Mouse (Mus musculus) liver, embryonic 12.5 days (tissue): ENCODE measurements at regions not wholly inside any gene's neighbourhood (a gene's known extent, or its start where the extent isn't known, plus 50 kb on each side); places are given as distances from the start of the nearest gene placed in this dataset.

Experiments used
- ATAC-seq: fragments of 200-750 bp; cut with Nextera tagmentation; 2 replicates; pipeline ENCODE4 v1.8.0; 2017; ENCODE audit warnings: moderate number of reproducible peaks, mild to moderate bottlenecking, moderate library complexity
- H3K27ac ChIP-seq: fragments of 300-500 bp; sonication (generic); 2 replicates; pipeline ENCODE4 v1.5.1; 2016; ENCODE audit warnings: mild to moderate bottlenecking
- H3K27me3 ChIP-seq: fragments of 300-500 bp; sonication (generic); replicated peaks from 2 replicates; pipeline ENCODE4 v1.6.1; 2016; ENCODE audit warnings: mild to moderate bottlenecking, moderate library complexity
- H3K36me3 ChIP-seq: fragments of 300-500 bp; sonication (generic); 2 replicates; pipeline ENCODE4 v1.6.1; 2016; ENCODE audit warnings: mild to moderate bottlenecking, moderate library complexity
- H3K4me1 ChIP-seq: fragments of 300-500 bp; sonication (generic); 2 replicates; pipeline ENCODE4 v1.6.1; 2016
- H3K4me2 ChIP-seq: fragments of 300-500 bp; sonication (generic); 2 replicates; pipeline ENCODE4 v1.6.1; 2016; ENCODE audit warnings: mild to moderate bottlenecking, moderate library complexity
- H3K4me3 ChIP-seq: fragments of 300-500 bp; sonication (generic); 2 replicates; pipeline ENCODE4 v1.5.1; 2016; ENCODE audit warnings: mild to moderate bottlenecking, moderate library complexity
- H3K9ac ChIP-seq: fragments of 300-500 bp; sonication (generic); 2 replicates; pipeline ENCODE4 v1.6.1; 2016; ENCODE audit warnings: mild to moderate bottlenecking, moderate library complexity
- H3K9me3 ChIP-seq: fragments of 300-500 bp; sonication (generic); replicated peaks from 2 replicates; pipeline ENCODE4 v1.6.1; 2016; ENCODE audit warnings: mild to moderate bottlenecking, moderate library complexity
- WGBS: fragments of 180-500 bp; shearing (Covaris S2); methylation state at CpG from one replicate; pipeline ENCODE4 v1.1.7; 2016; ENCODE audit not compliant: insufficient replicate concordance; 5-methylcytosine and 5-hydroxymethylcytosine counted together

GRCm38 (mm10) chr12:25164724-25165123, 67.8 kb upstream of the Id2 start:
- 15% methylated on average over 1 of the region's 1 CpGs for WGBS
- Histone ChIP-seq H3K4me3 (no peak overlapping the region), H3K27me3 (no peaks in the 10 kb centered on the region), H3K4me1 (peaks cover 6% of the 10 kb centered on the region; the same call in 1 of the 2 replicates), H3K36me3 (no peaks in the 10 kb centered on the region), H3K4me2 (no peak overlapping the region), H3K27ac (no peak overlapping the region), H3K9ac (no peak overlapping the region), H3K9me3 (no peaks in the 10 kb centered on the region)
- no peak for ATAC-seq

DNA sequence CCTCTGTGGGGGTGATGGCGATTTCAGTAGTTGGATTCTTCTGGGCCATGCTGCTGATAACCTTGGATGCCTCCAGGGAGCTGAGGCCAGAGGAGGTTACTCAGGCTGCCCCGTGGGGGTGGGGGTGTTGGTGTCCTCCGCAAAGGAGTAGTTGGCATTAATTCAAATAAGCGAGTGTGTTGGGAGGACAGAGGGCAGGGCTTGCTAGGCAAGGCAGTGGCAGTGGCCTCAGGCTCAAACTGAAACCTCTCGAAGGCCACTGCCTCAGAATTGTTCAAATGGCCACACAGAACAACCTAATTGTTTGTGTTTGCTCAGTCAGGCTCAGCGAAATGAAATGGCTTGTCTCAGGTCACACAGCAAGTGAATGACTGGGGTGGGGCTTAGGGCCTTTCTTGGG, 66.6 kb upstream of the Id2 start:
- Histone ChIP-seq H3K9me3 (no peaks in the 10 kb centered on the region), H3K4me1 (peaks cover 6% of the 10 kb centered on the region; the same call in 1 of the 2 replicates), H3K4me3 (no peak overlapping the region), H3K27ac (no peak overlapping the region), H3K36me3 (no peaks in the 10 kb centered on the region), H3K9ac (no peak overlapping the region), H3K4me2 (no peak overlapping the region), H3K27me3 (no peaks in the 10 kb centered on the region)
- WGBS: 44% methylated on average over 6 of the region's 6 CpGs
- no peak for ATAC-seq

- peaks cover 6% of the 10 kb centered on the region; the same call in 1 of the 2 replicates for H3K4me1 ChIP-seq
- H3K4me2 ChIP-seq: no peak overlapping the region
- H3K27ac ChIP-seq: no peak overlapping the region
- WGBS: 72% methylated on average over 6 of the region's 6 CpGs
- no peaks in the 10 kb centered on the region for H3K27me3 ChIP-seq
- no peaks in the 10 kb centered on the region for H3K9me3 ChIP-seq
- H3K4me3 ChIP-seq: no peak overlapping the region
- no peak overlapping the region for H3K9ac ChIP-seq
- no peak for ATAC-seq
- H3K36me3 ChIP-seq: no peaks in the 10 kb centered on the region
These were observed 65.9 kb upstream of the Id2 start for GRCm38 (mm10) chr12:25162843-25163242.

DNA sequence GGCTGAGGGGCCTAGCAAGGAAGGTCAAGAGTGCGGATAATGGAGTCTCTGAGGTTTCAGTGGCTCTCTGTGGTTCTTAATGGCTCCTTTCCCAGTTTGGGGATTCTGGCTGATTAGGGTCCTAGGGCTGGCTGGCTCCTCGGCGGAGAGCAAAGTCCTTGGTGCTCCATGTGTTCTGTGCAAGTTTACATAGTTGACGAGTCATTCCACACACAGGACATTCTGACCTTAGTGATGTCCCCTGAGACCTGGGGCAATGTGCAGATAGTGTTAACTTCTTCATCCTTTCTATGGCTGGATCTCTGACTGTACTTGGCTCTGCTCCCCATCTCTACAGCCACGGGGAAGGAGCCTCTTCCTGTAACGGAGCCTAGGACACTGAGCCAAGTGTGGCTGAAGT, 65.0 kb upstream of the Id2 start:
- H3K27ac ChIP-seq: no peak overlapping the region
- no peak for ATAC-seq
- no peak overlapping the region for H3K9ac ChIP-seq

GRCm38 (mm10) chr12:25160990-25161843, 64.3 kb upstream of the Id2 start:
- Histone ChIP-seq H3K4me3 (no peak overlapping the region), H3K27ac (no peak overlapping the region)

More for the DNA sequence above, 65.0 kb upstream of the Id2 start:
- Histone ChIP-seq H3K4me3 (no peak overlapping the region), H3K36me3 (no peaks in the 10 kb centered on the region), H3K4me1 (peaks cover 6% of the 10 kb centered on the region; the same call in 1 of the 2 replicates), H3K9me3 (no peaks in the 10 kb centered on the region), H3K27me3 (no peaks in the 10 kb centered on the region), H3K4me2 (no peak overlapping the region)
- 60% methylated on average over 6 of the region's 6 CpGs for WGBS

GRCm38 (mm10) chr12:25159091-25159490, 62.2 kb upstream of the Id2 start:
- no peak for ATAC-seq
- H3K27ac ChIP-seq: no peak overlapping the region
- peaks cover 6% of the 10 kb centered on the region; the same call in 1 of the 2 replicates for H3K4me1 ChIP-seq
- H3K4me2 ChIP-seq: no peak overlapping the region
- no peaks in the 10 kb centered on the region for H3K36me3 ChIP-seq
- 66% methylated on average over 6 of the region's 6 CpGs for WGBS
- H3K9ac ChIP-seq: no peak overlapping the region
- no peak overlapping the region for H3K4me3 ChIP-seq
- H3K9me3 ChIP-seq: no peaks in the 10 kb centered on the region
- H3K27me3 ChIP-seq: no peaks in the 10 kb centered on the region

More at GRCm38 (mm10) chr12:25160990-25161843, 64.3 kb upstream of the Id2 start:
- 73% methylated on average over 15 of the region's 15 CpGs for WGBS
- H3K9me3 ChIP-seq: no peaks in the 10 kb centered on the region
- H3K9ac ChIP-seq: no peak overlapping the region
- H3K36me3 ChIP-seq: no peaks in the 10 kb centered on the region
- no peak overlapping the region for H3K4me2 ChIP-seq
- peaks cover 6% of the 10 kb centered on the region; the same call in 1 of the 2 replicates for H3K4me1 ChIP-seq
- no peak for ATAC-seq
- H3K27me3 ChIP-seq: no peaks in the 10 kb centered on the region

DNA sequence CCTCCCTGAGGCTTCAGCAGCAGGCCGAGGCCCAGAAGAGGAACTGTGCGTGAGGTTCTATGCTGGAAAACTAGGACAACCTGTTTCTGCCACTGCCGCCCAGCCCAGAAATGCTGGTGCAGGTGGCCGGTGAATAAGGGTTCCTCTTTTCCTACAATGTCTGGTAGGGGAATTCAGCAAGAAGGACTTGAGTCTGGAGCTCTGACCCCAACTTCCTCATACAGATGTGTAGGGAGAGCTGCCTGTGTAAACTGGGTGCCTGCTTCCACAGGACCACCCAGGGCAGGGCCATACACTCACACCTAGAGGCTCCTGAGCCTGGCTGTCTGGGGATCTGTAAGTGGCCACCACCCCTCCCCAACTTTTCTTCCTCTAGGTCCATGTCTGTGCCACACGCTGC, 60.3 kb upstream of the Id2 start:
- H3K36me3 ChIP-seq: no peaks in the 10 kb centered on the region
- ATAC-seq: no peak
- no peaks in the 10 kb centered on the region for H3K4me1 ChIP-seq
- no peak overlapping the region for H3K4me3 ChIP-seq
- no peaks in the 10 kb centered on the region for H3K9me3 ChIP-seq
- no peaks in the 10 kb centered on the region for H3K27me3 ChIP-seq
- 40% methylated on average over 5 of the region's 5 CpGs for WGBS
- no peak overlapping the region for H3K4me2 ChIP-seq
- H3K9ac ChIP-seq: no peak overlapping the region
- H3K27ac ChIP-seq: no peak overlapping the region

DNA sequence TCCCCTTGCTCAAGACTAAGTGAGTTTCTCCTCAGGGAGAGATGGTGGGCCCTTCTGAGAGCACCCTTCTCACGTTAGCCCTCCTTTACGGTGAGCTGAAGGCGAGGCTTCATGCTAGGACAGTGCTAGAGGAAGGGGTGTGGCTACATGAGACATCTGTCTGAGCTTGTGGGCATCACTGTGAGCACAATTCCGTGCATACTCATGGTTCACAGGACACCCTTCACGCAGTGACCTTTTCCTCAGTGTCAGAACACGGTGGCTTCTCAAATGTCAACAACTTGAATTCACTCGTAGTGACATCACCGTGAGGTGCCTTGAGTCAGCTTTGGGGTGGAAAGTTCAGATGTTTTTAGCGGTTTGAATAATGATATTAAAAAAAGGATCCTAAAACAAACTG, 58.5 kb upstream of the Id2 start:
- 62% methylated on average over 9 of the region's 9 CpGs for WGBS
- Histone ChIP-seq H3K4me3 (no peak overlapping the region), H3K4me1 (no peaks in the 10 kb centered on the region), H3K36me3 (no peaks in the 10 kb centered on the region), H3K27me3 (no peaks in the 10 kb centered on the region), H3K9ac (no peak overlapping the region), H3K4me2 (no peak overlapping the region), H3K9me3 (no peaks in the 10 kb centered on the region), H3K27ac (no peak overlapping the region)
- ATAC-seq: no peak

DNA sequence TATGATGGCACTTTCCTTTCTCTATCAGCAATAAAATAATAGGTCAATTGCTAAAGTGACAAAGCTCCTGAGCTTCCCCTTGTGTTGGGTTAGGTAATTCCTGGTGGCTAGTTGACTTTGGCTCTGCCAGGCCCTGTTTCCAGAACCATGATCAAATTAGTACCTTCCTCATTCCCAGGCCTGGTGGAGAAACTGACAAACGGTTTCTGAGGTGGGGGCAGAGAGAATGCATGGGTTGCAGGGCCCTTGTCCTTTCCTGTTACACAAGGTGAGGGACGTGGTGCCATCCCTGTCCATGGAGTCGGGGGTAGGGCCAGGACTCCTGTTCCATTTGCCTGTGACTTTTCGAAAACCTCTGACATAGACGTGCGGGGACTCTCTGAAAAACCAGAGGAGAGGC, 51.2 kb upstream of the Id2 start:
- ATAC-seq: no peak
- H3K9ac ChIP-seq: no peak overlapping the region
- no peak overlapping the region for H3K27ac ChIP-seq
- no peak overlapping the region for H3K4me3 ChIP-seq
- no peaks in the 10 kb centered on the region for H3K27me3 ChIP-seq
- no peaks in the 10 kb centered on the region for H3K9me3 ChIP-seq
- no peaks in the 10 kb centered on the region for H3K36me3 ChIP-seq
- H3K4me2 ChIP-seq: no peak overlapping the region
- 55% methylated on average over 6 of the region's 6 CpGs for WGBS
- no peaks in the 10 kb centered on the region; the same call in 1 of the 2 replicates for H3K4me1 ChIP-seq
